Mouse (Mus musculus) layer of hippocampus, adult 11-12 months (tissue): ENCODE data around the gene Lrrc2.

Experiments
- DNase-seq: peaks from one replicate; pipeline ENCODE4 v3.0.0; 2022; ENCODE audit warnings: low spot score

Gene Lrrc2

GRCm38 (mm10) chr9:110987331-110987730 lies 36.0 kb downstream of the Lrrc2 start:
- no peak for DNase-seq

- no peak for DNase-seq
Measured at GRCm38 (mm10) chr9:110988078-110988477, 36.7 kb downstream of the Lrrc2 start.

- DNase-seq: no peak
Measured at GRCm38 (mm10) chr9:110989141-110989540, 37.8 kb downstream of the Lrrc2 start.

- no peak for DNase-seq
Measured at GRCm38 (mm10) chr9:110989543-110989942, 38.2 kb downstream of the Lrrc2 start.

GRCm38 (mm10) chr9:110990204-110990603 lies 38.9 kb downstream of the Lrrc2 start, which contains the start of gene Rtp3:
Gene Rtp3, minus strand, starts transcription at chr9:110990583.
- no peak for DNase-seq

- DNase-seq: no peak
Measured at GRCm38 (mm10) chr9:110993281-110993709, 42.0 kb downstream of the Lrrc2 start.

- DNase-seq: peak; percentile 78
Measured at GRCm38 (mm10) chr9:110994716-110995172, 43.4 kb downstream of the Lrrc2 start.

GRCm38 (mm10) chr9:110997245-110997644 lies 45.9 kb downstream of the Lrrc2 start:
- peak; percentile 75 for DNase-seq

GRCm38 (mm10) chr9:110999056-110999455 lies 47.7 kb downstream of the Lrrc2 start:
- no peak for DNase-seq

GRCm38 (mm10) chr9:110999856-111000255 lies 48.5 kb downstream of the Lrrc2 start:
- DNase-seq: no peak

- no peak for DNase-seq
Measured at GRCm38 (mm10) chr9:111001621-111002020, 50.3 kb downstream of the Lrrc2 start.

- DNase-seq: no peak
Measured at GRCm38 (mm10) chr9:111003279-111003678, 51.9 kb downstream of the Lrrc2 start.

- no peak for DNase-seq
Measured at GRCm38 (mm10) chr9:111006544-111006943, 55.2 kb downstream of the Lrrc2 start.

GRCm38 (mm10) chr9:111009763-111010162 lies 58.4 kb downstream of the Lrrc2 start:
- no peak for DNase-seq

GRCm38 (mm10) chr9:111011550-111011949 lies 60.2 kb downstream of the Lrrc2 start:
- DNase-seq: no peak

GRCm38 (mm10) chr9:111012041-111012440 lies 60.7 kb downstream of the Lrrc2 start:
- no peak for DNase-seq

GRCm38 (mm10) chr9:111015658-111016057 lies 64.3 kb downstream of the Lrrc2 start:
- no peak for DNase-seq

- no peak for DNase-seq
Measured at GRCm38 (mm10) chr9:111019022-111019421, 67.7 kb downstream of the Lrrc2 start, which contains the start of gene Ltf. Gene Ltf, plus strand, starts transcription at chr9:111019271.

GRCm38 (mm10) chr9:111026791-111027190 lies 75.4 kb downstream of the Lrrc2 start:
- no peak for DNase-seq
